Mouse (Mus musculus): ENCODE data around the gene 4930438A08Rik. TPM values are rescaled to one million over a fixed set of nuclear protein-coding genes. Genes with fewer than 3 reads are reported as not detected.

The 4930438A08Rik gene
- polyA plus RNA-seq (2014; fragmentation: Illumina TruSeq; extraction: RNeasy Lipid Tissue Mini Kit (QIAGEN cat#74804)) = not detected

DNA sequence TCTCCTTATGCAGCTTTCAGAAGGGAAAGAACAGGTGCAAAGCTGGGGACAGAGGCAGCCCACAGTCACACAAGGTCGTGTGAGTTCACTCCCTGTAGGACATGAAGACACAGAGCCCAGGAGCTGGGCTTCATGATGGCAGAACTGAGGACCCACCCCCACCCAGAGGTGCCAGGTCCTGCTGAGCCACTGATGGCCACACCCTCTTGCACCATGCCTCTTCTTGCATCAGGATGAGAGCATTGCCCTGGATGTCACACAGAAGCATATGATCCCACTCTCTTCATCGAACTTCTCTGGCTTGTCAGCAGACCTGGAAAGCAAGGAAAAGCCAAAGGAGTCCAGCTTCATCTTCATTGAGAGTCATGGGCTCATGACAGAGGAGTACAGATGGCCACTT is at the start of gene 4930438A08Rik:
TSS of gene 4930438A08Rik (plus strand) at position 228 of the 400 bp plus-strand sequence.

GRCm38 (mm10) chr11:58306860-58307308 is 32.3 kb downstream of the 4930438A08Rik start, which contains the start of gene Zfp692:
Gene Zfp692, plus strand, starts transcription at chr11:58307069.

GRCm38 (mm10) chr11:58330276-58331148 is 55.9 kb downstream of the 4930438A08Rik start, which contains the start of the genes Zfp672 and Sh3bp5l:
Gene Zfp672, minus strand, starts transcription at chr11:58330339.
Gene Sh3bp5l, plus strand, starts transcription at chr11:58330724.

Other genes with a start within 250 kb of the 4930438A08Rik start
- gene Gm12248, start 181.7 kb upstream of the 4930438A08Rik start, polyA plus RNA-seq (2014; fragmentation: Illumina TruSeq; extraction: RNeasy Lipid Tissue Mini Kit (QIAGEN cat#74804)) = 0.43 TPM
- 35.5 TPM for gene Cnot8, start 170.6 kb upstream of the 4930438A08Rik start, polyA plus RNA-seq (2014; fragmentation: Illumina TruSeq; extraction: RNeasy Lipid Tissue Mini Kit (QIAGEN cat#74804))
- gene Gemin5, start 106.3 kb upstream of the 4930438A08Rik start, polyA plus RNA-seq (2014; fragmentation: Illumina TruSeq; extraction: RNeasy Lipid Tissue Mini Kit (QIAGEN cat#74804)) = 8.7 TPM
- 35.7 TPM for gene Mrpl22, start 103.1 kb upstream of the 4930438A08Rik start, polyA plus RNA-seq (2014; fragmentation: Illumina TruSeq; extraction: RNeasy Lipid Tissue Mini Kit (QIAGEN cat#74804))
- gene Igtp, start 75.2 kb upstream of the 4930438A08Rik start, polyA plus RNA-seq (2014; fragmentation: Illumina TruSeq; extraction: RNeasy Lipid Tissue Mini Kit (QIAGEN cat#74804)) = 16.1 TPM
- gene Irgm2, start 75.2 kb upstream of the 4930438A08Rik start, polyA plus RNA-seq (2014; fragmentation: Illumina TruSeq; extraction: RNeasy Lipid Tissue Mini Kit (QIAGEN cat#74804)) = 30.9 TPM
- gene Zfp692, start 32.3 kb downstream of the 4930438A08Rik start, polyA plus RNA-seq (2014; fragmentation: Illumina TruSeq; extraction: RNeasy Lipid Tissue Mini Kit (QIAGEN cat#74804)) = 0.48 TPM
- 52.3 TPM for gene Zfp672, start 55.5 kb downstream of the 4930438A08Rik start, polyA plus RNA-seq (2014; fragmentation: Illumina TruSeq; extraction: RNeasy Lipid Tissue Mini Kit (QIAGEN cat#74804))
- gene Sh3bp5l, start 55.9 kb downstream of the 4930438A08Rik start, polyA plus RNA-seq (2014; fragmentation: Illumina TruSeq; extraction: RNeasy Lipid Tissue Mini Kit (QIAGEN cat#74804)) = 0.80 TPM
- not detected for gene Lypd8, start 104.2 kb downstream of the 4930438A08Rik start, polyA plus RNA-seq (2014; fragmentation: Illumina TruSeq; extraction: RNeasy Lipid Tissue Mini Kit (QIAGEN cat#74804))
- not detected for gene 1810065E05Rik, start 146.3 kb downstream of the 4930438A08Rik start, polyA plus RNA-seq (2014; fragmentation: Illumina TruSeq; extraction: RNeasy Lipid Tissue Mini Kit (QIAGEN cat#74804))
- not detected for gene Gm12253, start 157.8 kb downstream of the 4930438A08Rik start, polyA plus RNA-seq (2014; fragmentation: Illumina TruSeq; extraction: RNeasy Lipid Tissue Mini Kit (QIAGEN cat#74804))
- gene Lypd9, start 178.1 kb downstream of the 4930438A08Rik start, polyA plus RNA-seq (2014; fragmentation: Illumina TruSeq; extraction: RNeasy Lipid Tissue Mini Kit (QIAGEN cat#74804)) = not detected
- gene Olfr30, start 187.5 kb downstream of the 4930438A08Rik start, polyA plus RNA-seq (2014; fragmentation: Illumina TruSeq; extraction: RNeasy Lipid Tissue Mini Kit (QIAGEN cat#74804)) = not detected
- not detected for gene Olfr332, start 217.8 kb downstream of the 4930438A08Rik start, polyA plus RNA-seq (2014; fragmentation: Illumina TruSeq; extraction: RNeasy Lipid Tissue Mini Kit (QIAGEN cat#74804))
- gene Olfr331, start 227.8 kb downstream of the 4930438A08Rik start, polyA plus RNA-seq (2014; fragmentation: Illumina TruSeq; extraction: RNeasy Lipid Tissue Mini Kit (QIAGEN cat#74804)) = not detected

All from ovary, adult 10 weeks (tissue).